Mouse (Mus musculus) gastrocnemius, adult 18-20 months (tissue): ENCODE data around the gene Tm6sf2. TPM values are rescaled to one million over a fixed set of nuclear protein-coding genes. Genes with fewer than 3 reads are reported as not detected.

Experiments
- DNase-seq: peaks from one replicate; pipeline ENCODE4 v3.0.0; 2021; ENCODE audit warnings: low spot score
- total RNA-seq, 2 experiments: library from RNA; stranded (reverse); gene quantifications; 2 replicates each; pipeline ENCODE4 v1.2.3; 2021

Tm6sf2 gene
- total RNA-seq, 2 experiments from 2014 or later = 0.62 to 0.64 TPM

DNA sequence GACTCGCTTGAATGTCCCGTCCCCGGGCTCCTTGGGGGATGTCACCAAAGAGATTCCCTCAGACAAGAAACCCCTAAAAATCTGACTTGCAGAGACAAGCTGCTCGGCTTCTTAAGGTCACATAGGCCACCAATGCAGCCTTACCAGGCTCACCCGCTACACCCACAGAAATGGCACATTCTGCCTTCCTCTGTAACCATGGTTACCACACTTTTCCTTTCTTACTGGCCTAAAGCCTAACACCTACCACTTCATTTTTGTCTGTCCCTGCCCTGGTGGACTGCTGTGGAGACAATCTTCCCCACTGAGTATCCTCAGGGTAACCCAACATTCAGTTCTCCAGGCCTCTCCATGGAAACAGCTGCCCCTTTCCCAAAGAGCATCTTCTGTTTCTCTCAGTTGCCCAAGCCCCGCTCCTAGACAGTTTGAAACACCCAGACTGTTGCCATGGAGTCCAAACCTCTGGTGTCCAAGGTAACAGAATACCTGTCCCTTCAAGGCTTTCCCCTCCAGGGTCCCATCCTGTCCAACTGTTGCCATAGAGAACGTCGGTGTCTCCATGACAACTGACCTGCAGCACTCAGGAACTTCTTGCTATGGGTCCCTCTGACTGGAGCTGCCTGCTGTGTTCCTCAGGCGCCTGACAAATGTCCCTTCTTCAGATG lies 16.7 kb downstream of the Tm6sf2 start:
- DNase-seq = no peak

DNA sequence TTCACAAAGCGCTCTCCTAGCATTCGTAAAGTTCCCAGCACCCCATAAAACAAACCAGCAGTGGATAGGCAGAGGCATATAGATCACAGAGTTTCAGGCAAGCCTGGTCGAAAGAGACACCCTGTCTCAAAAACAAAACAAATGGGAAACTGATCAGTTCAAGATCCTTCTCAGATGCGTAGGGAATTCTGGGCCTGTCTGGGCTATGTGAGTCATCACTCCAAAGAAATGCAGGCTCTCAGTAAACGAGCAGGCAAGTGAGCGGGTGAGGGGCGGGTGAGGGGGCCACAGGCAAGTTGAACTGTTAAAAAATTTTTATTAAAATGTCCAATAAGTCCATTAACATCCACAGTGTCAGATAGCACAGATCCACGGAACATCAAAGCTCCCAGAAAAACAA lies 20.1 kb downstream of the Tm6sf2 start:
- no peak for DNase-seq

DNA sequence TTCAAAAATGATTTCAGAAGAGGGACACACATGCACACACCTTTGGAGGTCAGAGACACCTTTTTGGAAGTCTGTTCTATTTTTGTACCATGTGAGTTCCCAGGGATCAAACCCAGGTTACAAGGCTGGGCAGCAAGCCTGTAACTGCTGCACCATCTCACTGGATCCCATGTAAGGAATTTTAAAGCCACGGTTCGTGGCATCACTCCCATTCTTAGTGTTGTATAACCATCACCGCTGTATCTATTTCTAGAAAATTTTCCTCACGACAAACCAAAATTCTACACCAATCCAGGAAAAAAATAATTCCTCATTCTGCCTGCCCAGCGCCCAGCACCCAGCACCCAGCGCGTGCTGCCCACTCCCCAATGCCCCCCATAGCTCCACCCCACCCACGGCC lies 26.6 kb downstream of the Tm6sf2 start:
- DNase-seq = no peak

DNA sequence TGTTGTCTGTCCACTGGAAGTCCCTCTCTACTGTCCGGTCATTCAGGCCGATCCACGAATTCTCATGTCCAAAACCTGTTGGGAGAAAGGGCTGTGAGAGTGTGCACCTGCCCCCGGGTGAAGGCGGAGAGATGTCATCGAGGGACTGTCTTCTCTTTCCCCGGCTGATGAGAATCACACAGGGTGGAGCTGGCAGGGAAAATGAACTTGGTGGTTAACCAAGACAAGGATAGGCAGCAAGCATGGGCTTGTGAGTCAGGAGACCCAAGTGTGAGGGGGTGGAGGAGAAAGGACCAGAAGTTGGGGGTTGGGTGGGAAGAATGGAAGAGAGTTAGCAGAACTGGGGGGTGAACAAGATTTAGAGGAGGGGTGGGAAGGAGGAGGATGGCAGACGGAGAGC lies 27.5 kb downstream of the Tm6sf2 start:
- no peak for DNase-seq

DNA sequence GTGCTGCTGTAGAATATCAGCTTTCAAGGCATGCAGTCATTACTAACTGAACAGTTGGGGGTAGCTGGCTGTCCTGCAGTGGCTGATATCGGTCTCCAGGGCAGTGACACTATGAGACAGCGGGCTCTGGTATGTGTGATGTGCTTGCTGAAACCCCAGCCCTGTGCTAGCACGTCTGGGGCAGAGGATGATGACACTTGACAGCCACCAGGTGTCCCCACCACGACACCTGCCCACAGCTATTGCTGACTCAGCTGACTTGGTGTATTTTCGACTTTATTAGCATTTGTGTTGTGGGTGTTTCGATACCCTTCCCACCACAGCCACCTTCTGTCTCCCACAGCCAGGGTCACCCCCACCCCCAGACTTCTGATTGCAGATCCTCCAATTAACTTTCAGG lies 31.8 kb downstream of the Tm6sf2 start:
- peak; percentile 33 for DNase-seq

DNA sequence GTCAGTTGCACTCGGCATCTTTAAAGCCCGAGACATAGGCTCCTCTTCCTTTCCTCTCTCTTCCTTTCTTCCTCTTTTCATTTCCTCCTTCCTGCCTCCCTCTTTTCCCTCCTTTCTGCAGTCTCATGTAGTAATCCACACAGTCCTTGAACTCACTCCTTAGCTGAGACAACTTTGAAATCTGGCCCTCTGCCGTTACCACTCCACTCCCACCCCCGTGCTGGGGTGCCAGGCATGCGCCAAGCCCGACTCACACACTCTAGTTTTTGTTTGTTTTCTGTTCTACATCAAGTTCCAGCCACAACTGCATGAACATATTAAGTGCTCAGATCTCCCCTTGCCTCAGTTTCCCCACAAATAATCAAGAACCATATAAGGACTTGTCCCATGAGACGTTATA lies 32.2 kb downstream of the Tm6sf2 start:
- DNase-seq = no peak

DNA sequence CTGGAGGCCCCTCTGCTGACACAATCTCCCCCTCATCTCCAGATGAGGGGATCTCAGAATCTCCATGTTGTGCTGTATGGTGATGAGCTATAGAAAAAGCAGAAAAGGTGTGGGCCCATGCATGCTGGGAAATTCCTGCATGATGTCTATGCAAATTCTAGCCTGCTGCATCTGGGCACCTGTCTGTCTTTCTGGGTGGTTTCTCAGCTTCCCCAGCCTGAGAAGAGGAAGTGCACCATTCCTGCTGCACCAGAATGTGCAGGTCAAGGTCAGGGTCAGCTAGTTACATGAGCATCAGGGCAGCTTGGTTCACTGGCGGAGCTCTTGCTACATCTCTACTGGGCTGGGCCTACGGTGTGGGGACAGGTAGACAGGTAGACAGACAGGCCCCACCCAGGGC lies 37.7 kb downstream of the Tm6sf2 start:
- DNase-seq = no peak

DNA sequence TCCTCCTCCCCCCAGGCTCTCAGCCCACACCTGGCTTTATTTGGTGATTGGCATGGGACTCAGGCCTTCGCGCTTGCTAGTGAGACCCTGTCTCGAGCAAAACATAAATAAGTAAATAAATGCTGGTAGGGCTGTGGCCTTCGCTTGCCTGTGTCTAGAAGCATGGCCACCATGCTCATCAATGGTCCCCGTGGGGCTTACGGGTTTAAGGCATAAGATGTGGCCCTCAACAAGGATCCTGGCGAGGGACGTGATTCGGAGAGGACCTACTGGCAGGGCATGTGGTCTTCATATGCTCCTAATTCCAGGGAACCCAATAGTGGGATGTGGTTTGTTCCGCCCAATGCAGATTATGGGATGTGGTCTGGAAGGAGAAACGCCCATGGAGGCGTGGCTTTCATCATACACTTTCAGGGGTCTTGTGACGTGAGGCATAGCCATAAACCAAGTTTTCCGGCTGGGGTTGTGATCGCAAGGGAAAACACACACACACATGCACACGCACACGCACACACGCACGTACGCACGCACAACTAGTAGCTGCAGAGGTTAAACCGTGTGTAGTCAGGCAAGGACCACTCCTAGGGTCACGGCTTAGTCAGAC lies 38.6 kb downstream of the Tm6sf2 start:
- no peak for DNase-seq

DNA sequence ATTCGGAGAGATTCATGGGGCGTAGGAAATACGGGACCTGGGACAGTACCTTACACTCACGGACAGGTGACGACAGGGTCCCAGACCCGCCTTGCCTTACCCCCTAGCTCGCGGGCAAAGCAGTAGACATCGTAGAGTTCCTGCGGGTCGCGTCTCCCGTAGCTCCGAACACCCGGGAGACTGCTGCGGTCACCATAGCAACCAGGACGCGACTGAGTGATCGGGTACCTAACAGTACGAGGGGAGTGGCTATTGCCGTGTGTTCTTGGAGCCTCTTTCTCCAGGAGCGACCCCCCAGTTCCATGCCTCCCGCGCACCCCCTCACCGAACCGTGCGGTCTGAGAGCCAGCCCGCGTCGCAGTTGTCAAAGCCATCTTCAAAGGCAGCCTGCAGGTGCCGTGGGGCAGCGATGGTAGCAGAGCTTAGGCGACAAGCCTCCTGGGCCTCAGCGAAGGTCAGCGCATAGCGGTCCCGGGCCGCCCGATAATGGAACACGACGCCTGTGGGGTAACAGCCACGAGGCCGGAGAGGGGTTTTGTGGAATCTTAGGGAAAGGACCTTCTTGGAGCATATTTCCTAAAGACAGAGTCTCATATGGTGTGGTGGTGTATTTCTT lies 39.8 kb downstream of the Tm6sf2 start:
- no peak for DNase-seq

DNA sequence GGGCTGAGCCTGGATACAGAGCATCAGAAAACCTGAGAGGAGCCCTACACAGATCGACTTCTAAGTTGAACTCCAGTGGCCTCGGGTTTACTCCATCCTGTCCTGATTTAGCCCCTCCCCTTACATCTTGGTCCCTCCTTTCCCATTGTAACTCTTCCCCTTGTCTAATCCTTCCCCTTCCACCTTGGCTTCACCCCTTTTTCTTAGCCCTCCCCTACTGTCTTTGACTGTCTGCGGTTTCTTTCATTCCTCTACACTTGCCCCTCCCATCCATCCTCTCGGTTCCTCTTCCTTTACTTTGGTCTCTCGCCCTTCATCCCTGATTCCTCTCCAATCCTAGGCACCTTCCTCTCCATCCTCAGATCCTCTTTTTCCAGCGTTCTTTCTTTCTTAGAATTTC lies 41.8 kb downstream of the Tm6sf2 start:
- DNase-seq = no peak

DNA sequence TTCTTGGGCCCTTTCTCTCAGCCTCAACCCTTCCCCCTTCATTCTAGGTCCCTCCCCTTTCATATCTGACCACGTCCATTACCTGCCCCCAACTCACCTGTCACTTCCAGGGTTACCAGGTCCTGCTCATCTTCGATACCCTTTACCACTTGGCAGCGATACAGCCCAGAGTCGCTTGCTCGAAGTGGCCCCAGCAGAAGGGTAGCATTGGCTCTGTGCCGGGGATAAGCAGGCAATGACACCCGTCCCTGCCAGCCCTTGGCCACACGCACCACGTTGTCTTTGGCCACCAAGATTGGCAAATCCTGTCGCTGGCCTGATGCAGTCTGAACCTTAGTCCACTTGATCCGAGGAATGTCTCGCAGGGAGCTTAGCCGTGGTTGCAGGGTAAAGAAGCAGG lies 42.2 kb downstream of the Tm6sf2 start:
- no peak for DNase-seq

DNA sequence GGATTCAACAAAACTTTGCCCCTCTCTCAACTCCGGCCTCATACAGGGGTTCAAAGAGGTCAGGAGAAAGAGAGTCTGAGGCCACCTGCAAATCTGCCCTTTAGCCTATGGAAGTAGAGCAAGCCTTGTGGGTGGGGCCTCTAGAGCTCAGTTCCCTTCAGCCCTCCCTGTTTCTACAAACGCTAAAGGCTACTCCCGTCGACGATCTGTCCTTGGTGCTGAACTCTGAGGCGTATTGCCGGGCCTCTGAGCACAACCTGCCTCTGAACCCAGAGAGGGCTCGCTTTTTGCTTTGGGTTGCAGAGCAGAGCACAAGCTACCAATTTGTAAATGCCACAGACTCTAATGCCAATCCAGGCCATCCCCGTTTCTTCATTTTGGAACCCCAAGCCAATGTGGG lies 44.9 kb downstream of the Tm6sf2 start:
- no peak for DNase-seq

DNA sequence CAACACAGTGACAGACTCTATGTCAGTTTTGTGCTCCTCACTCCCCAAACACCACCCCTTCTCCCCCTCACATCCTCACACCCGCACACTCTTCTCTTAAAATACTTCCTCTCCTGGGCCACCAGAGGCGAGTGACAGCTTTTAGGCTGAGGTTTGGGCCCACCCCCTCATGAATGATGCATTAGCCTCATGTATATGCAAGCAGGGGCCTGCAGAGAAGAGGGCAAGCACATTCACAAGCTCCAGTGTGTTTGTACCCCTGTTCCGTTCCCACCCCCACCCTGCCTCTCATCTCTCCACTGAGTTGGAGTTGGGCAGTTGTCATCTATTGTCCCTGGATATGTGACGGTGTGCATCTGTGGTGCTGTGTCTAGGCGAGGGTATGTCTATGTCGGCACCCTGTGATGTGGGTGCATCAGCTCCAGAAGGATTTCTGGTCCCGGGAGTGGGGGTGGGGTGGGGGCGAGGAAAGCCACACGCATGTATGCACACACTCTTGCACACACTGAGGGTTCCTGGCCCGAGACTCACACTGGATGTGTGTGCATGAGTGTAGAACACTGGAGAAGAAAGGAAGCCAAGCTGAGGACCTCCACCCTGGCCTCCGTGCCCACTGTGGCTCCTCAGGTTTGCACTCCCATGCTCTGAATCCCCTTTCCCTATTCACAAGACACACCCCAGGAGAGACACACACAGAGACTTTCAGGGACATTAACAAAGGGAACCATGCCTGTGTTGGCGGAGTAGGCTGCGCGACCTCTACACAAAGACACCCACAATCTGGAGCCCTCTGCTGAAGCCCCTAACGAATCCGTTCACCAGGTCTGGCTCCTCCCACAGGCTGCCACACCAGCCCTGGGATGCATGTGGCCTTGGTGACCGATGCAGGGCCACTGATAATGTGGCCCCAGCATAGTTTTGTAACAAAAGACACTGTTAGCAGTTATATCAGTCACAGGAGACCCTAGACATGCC lies 46.3 kb downstream of the Tm6sf2 start:
- DNase-seq = no peak

DNA sequence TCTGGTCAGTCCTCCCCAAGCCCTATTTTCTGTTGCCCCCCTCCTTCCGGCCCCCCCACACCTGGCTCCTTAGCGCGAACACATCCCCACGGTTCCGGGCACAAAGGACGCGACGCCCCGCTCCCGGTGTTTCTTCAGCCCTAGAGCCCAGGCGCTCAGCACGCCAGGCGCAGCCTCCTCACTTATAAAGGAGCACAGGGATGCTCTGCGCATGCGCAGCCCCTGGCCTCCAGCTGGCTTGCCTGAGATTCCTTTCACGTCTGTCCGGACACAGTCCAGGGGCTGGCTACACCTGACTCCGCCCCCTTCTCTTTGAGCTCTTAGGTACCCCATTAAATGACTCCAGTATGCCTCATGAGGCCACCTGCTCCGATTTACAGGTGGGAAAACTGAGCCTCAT lies 47.9 kb downstream of the Tm6sf2 start, which contains the start of gene Ncan:
Gene Ncan (minus strand): TSS at position 207 of the 400 bp plus-strand sequence.
- DNase-seq = no peak

DNA sequence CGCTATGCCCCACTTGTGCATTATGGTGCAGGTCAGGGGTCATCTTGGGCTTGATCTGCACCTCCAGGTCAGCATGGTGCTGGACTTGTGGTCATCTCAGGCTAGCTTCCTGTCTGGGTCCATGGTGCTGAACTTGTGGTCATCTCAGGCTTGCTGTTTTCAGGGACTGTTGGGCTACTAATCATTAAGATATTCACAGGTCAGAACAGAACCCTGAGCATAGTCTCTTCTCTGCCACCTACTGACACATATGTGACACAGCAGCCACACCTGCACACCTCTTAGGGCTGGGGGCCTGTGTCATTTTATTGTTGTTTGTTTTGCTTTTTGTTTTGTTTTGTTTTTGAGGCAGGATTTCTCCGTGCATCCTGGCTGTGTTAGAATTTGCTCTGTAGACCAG lies 50.1 kb downstream of the Tm6sf2 start:
- no peak for DNase-seq

DNA sequence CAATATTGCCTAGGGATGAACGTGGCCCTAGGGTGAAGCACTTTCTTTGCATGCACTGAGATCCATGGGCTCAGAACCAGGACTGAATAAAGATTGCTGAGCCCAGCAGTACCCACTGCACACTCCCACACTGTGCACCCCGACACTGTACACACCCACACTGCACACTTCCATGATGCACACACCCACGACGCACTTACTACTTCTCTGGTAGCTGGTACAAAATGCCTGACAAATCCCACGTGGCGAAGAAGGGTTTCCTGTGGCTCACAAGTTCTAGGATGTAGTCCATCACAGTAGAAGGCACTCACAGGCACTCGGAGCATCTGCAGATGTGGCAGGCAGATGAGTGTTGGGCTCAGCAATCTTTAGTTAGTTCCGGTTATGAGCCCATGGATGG lies 52.3 kb downstream of the Tm6sf2 start:
- no peak for DNase-seq

DNA sequence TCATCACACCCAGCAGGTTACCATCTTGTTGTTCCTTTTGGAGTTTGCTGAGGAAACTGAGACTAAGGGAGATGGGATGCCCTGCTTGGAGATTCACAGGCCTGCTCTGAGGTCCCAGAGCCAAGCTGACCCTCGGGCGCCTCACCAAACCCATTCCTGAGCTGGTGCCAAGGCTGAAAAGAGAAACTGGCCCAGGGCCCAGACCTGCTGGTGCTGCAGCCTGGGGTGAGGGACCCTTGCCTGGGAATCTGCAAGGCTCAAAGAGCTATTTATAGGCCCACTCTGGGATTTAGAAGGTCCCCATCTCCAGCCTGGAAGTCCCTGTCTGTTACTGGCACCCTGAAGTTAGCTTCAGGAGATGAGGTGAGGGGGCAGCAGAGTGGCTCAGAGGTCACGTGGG lies 55.7 kb downstream of the Tm6sf2 start:
- peak; percentile 74 for DNase-seq

DNA sequence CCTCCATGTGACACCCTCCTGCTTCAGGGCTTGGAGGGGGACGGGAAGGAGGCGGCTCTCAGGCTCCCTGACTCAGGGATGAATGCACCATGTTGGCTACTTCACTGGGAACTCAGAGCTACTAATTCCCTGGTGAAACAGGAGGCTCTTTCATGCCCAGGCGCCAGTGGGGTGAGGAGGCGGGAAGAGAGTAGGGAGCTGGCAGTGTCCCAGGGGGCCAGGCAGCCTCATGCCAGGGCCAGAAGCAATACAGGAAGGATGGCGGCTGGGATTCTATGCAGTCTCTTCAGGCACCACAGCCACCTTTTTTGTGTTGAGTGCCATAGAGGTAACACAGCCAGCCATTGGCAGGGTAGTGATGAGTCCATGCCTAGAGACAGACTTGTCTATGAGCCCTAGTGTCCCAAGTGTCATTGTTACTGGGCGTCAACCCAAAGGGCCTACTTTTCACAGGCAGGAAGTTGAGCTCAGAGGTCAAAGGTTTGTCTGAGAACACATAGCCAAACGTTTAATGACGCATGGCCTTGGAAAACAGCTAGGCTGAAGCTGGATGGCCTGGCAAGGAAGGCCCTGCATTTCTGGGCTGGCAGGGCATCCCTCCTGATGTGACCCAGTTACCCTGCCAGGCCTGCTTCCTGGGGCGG lies 56.7 kb downstream of the Tm6sf2 start:
- DNase-seq = peak; percentile 26
